Mouse (Mus musculus) liver, adult 2 months (tissue): Measurements from ENCODE around the gene Fignl1. TPM values are rescaled to one million over a fixed set of nuclear protein-coding genes. Genes with fewer than 3 reads are reported as not detected.

Source experiments
- DNase-seq: peaks from one replicate; pipeline ENCODE4 v3.0.0-alpha.2; 2011; ENCODE audit warnings: low read depth, low spot score; ENCODE audit errors: extremely low read depth
- H3K27ac ChIP-seq: fragments of 200-500 bp; replicated peaks from 2 replicates; pipeline ENCODE4 v1.5.1; 2012; ENCODE audit warnings: low read depth, mild to moderate bottlenecking, control low read depth, inconsistent platforms, low read length; ENCODE audit not compliant: insufficient read depth
- H3K27me3 ChIP-seq: fragments of 200-500 bp; 2 replicates; pipeline ENCODE4 v1.6.1; 2012; ENCODE audit warnings: mild to moderate bottlenecking, moderate library complexity, low read length, inconsistent platforms; ENCODE audit not compliant: control insufficient read depth, insufficient read depth
- H3K36me3 ChIP-seq: fragments of 200-500 bp; 2 replicates; pipeline ENCODE4 v1.6.1; 2012; ENCODE audit warnings: low read length, inconsistent platforms; ENCODE audit not compliant: control insufficient read depth, insufficient read depth
- H3K4me1 ChIP-seq: fragments of 200-500 bp; 2 replicates; pipeline ENCODE4 v1.6.1; 2011; ENCODE audit warnings: low read length; ENCODE audit not compliant: control insufficient read depth, insufficient read depth
- H3K4me3 ChIP-seq: fragments of 200-500 bp; 2 replicates; pipeline ENCODE4 v1.5.1; 2011; ENCODE audit warnings: low read depth, mild to moderate bottlenecking, control low read depth, low read length, moderate library complexity; ENCODE audit not compliant: insufficient read depth
- H3K79me2 ChIP-seq: fragments of 200-500 bp; 2 replicates; pipeline ENCODE4 v1.6.1; 2012; ENCODE audit warnings: inconsistent platforms, mild to moderate bottlenecking, low read length, moderate library complexity; ENCODE audit not compliant: control insufficient read depth, insufficient read depth
- H3K9ac ChIP-seq: fragments of 200-500 bp; 2 replicates; pipeline ENCODE4 v1.6.1; 2012; ENCODE audit warnings: low read depth, mild to moderate bottlenecking, control low read depth, inconsistent platforms, low read length
- CTCF ChIP-seq: fragments of 200-500 bp; IDR thresholded peaks from 2 replicates; pipeline ENCODE4 v1.5.1; 2011; ENCODE audit warnings: low read depth, low read length, control low read depth
- POLR2A ChIP-seq: fragments of 200-500 bp; IDR thresholded peaks from 2 replicates; pipeline ENCODE4 v1.6.1; 2011; ENCODE audit warnings: low read length, control low read depth; ENCODE audit not compliant: insufficient read depth; ENCODE audit errors: extremely low read depth
- WGBS: fragments of 180-500 bp; shearing (Covaris S2); methylation state at CpG from one replicate; pipeline ENCODE4 v1.1.7; 2018; 5-methylcytosine and 5-hydroxymethylcytosine counted together
- polyA plus RNA-seq: library from polyadenylated mRNA; depleted of rRNA; stranded (reverse); fragments of >200 nt; gene quantifications from 2 replicates; pipeline ENCODE4 v1.2.3, GENCODE M21; 2012
- total RNA-seq: library from RNA; depleted of rRNA; stranded (reverse); fragments of >200 nt; gene quantifications from 2 replicates; pipeline ENCODE4 v1.2.3, GENCODE M21; 2014

The Fignl1 gene
- total and polyA plus RNA-seq, 2 experiments, result 0.10 to 0.46 TPM

DNA sequence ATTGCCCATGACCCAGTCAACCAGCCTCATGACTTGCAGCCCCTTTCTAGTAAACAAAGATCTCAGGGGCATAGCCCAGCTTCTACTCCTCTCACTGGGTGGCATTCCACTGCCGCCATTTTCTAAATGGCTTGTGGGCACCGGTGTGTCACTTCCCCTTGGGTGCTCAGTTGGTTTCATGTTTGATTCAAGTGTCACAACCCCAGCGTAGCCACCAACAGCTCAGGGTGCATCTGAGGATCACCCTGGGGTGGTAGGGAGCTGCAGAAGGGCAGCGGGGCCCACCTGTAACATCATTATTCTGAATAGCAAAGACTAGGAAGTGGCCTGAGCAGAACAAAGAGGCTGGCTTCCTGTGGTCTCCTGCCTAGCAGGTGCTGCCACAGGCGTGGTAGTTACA, 57.7 kb downstream of the Fignl1 start:
- Histone ChIP-seq H3K27ac (no peak overlapping the region), H3K79me2 (no peaks in the 10 kb centered on the region), H3K27me3 (no peaks in the 10 kb centered on the region; the same call in 1 of the 2 replicates), H3K4me1 (no peaks in the 10 kb centered on the region), H3K36me3 (no peaks in the 10 kb centered on the region), H3K4me3 (no peak overlapping the region), H3K9ac (no peak overlapping the region)
- TF ChIP-seq POLR2A, result no peak
- no peak for TF ChIP-seq CTCF
- DNase-seq, result no peak
- 76% methylated on average over 5 of the region's 5 CpGs for WGBS

DNA sequence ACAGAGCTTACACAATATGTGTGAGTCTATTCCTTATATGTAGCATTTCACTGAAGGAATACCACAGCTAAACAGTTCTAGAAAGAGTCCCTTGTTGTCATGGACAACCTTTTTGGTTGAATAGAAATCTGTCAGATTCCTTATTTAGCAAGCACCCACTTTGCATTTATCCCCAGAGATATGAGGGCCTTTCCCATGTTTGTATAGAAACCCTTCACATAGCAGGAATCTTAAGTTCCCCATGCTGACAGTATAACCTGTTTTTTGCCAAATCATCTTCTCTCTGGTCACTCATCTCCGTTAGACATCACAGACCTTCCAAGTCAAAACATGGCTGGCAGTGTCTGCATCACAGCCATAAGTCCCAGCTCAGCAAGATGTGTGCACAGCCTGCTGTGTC, 64.5 kb downstream of the Fignl1 start:
- H3K79me2 ChIP-seq, result no peaks in the 10 kb centered on the region
- no peak overlapping the region for H3K27ac ChIP-seq
- TF ChIP-seq CTCF (no peak), POLR2A (no peak)
- H3K36me3 ChIP-seq, result no peaks in the 10 kb centered on the region
- no peak overlapping the region for H3K9ac ChIP-seq
- WGBS, result 56% methylated on average over 1 of the region's 1 CpGs
- no peaks in the 10 kb centered on the region; the same call in 1 of the 2 replicates for H3K27me3 ChIP-seq
- DNase-seq, result no peak
- H3K4me3 ChIP-seq, result no peak overlapping the region
- H3K4me1 ChIP-seq, result no peaks in the 10 kb centered on the region

DNA sequence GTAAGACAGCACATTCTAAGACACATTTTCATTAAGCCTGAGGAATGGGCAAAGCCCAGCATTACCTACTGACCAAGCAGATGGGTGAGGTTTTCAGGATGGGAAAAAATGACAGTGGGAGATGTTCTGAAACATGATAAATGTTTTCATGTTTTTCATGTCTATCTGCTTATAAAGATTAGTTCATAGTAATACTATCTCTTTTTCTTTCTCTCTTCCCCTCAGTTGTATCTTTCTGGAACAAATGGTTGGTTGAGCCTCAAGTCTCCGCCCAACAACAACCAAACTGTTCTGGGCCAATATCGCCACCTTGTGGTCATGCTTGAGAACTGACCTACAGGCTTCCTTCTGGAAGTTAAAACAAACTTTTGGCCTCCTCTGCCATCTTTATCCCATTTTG, 66.1 kb downstream of the Fignl1 start:
- TF ChIP-seq POLR2A (no peak), CTCF (no peak; the same call in 1 of the 2 replicates)
- 22% methylated on average over 2 of the region's 2 CpGs for WGBS
- Histone ChIP-seq H3K4me3 (no peak overlapping the region), H3K9ac (no peak overlapping the region), H3K79me2 (no peaks in the 10 kb centered on the region), H3K27ac (no peak overlapping the region), H3K27me3 (no peaks in the 10 kb centered on the region), H3K4me1 (no peaks in the 10 kb centered on the region), H3K36me3 (no peaks in the 10 kb centered on the region)
- DNase-seq, result peak; percentile 6

DNA sequence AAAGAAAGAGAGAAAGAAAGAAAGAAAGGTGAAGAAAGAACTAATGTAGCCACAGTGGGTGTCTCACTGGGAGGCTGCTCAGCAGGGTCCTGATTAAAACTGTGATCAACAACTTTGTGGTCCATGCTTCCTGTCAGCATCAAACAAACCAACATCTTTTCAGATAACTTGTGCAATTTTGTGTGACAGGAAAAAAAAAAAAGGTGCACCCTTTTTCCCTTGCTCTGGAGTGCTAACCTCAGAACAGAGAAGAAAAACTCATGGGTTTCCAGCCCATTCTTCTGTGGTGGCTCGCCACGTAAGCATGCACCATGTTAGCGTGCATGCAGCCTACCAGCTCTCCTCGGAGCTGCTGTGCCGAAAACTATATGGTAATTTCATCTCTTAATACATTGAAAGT, 67.2 kb downstream of the Fignl1 start:
- Histone ChIP-seq H3K36me3 (no peaks in the 10 kb centered on the region), H3K27me3 (no peaks in the 10 kb centered on the region), H3K9ac (no peak overlapping the region), H3K4me1 (no peaks in the 10 kb centered on the region), H3K79me2 (no peaks in the 10 kb centered on the region), H3K27ac (no peak overlapping the region), H3K4me3 (no peak overlapping the region)
- 77% methylated on average over 5 of the region's 5 CpGs for WGBS
- TF ChIP-seq POLR2A, result no peak
- no peak for TF ChIP-seq CTCF
- peak; percentile 4 for DNase-seq

DNA sequence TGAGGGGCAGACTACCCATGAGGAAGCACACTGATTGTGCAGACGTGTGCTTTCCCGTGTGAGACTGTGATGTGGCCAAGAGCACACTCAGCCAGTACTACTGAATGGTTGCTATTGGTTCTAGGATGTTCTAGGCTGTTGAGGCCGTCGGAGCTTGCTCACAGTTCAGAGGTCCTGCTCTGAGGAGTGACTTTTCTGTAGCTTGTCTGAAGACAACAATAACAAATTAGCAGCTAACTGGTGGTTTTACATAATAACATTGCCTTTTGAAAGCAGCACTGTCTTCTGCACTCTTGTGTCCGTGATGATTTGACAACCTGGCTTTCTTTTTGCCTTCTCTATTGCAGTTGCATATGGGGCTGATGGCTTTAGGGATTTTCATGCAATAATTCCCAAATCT, 68.2 kb downstream of the Fignl1 start:
- no peaks in the 10 kb centered on the region for H3K4me1 ChIP-seq
- no peaks in the 10 kb centered on the region for H3K36me3 ChIP-seq
- no peak overlapping the region for H3K9ac ChIP-seq
- DNase-seq, result no peak
- no peak overlapping the region for H3K4me3 ChIP-seq
- no peaks in the 10 kb centered on the region for H3K27me3 ChIP-seq
- no peak overlapping the region for H3K27ac ChIP-seq
- TF ChIP-seq POLR2A (no peak), CTCF (no peak)
- H3K79me2 ChIP-seq, result no peaks in the 10 kb centered on the region
- 65% methylated on average over 5 of the region's 5 CpGs for WGBS

DNA sequence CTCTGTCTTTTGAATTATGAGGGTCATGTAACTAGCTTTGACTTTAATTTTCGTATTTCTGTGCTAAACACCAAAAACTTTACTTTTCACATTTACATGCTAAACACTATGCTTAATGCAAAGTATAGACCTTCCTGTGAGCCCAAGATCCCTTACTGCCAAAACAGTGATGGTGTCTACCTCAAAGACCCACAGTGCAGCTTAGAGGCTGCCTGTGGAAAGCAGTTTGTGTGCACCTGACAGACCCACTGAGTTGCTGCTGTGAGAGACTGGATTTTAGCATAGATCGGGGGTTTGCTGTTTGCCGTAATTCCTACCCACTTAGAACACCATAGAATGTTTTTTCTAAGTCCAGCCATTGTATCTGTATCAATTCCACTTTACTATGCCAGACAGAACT, 69.7 kb downstream of the Fignl1 start:
- 84% methylated on average over 3 of the region's 3 CpGs for WGBS
- Histone ChIP-seq H3K9ac (no peak overlapping the region), H3K27me3 (no peaks in the 10 kb centered on the region), H3K79me2 (no peaks in the 10 kb centered on the region), H3K36me3 (no peaks in the 10 kb centered on the region), H3K4me1 (no peaks in the 10 kb centered on the region), H3K27ac (no peak overlapping the region), H3K4me3 (no peak overlapping the region)
- DNase-seq, result no peak
- TF ChIP-seq CTCF (no peak), POLR2A (no peak)
